Mouse (Mus musculus): Measurements from ENCODE around the gene Ranbp1. TPM values are rescaled to one million over a fixed set of nuclear protein-coding genes. Genes with fewer than 3 reads are reported as not detected.

The Ranbp1 gene
- polyA plus RNA-seq, 1 experiment from 2014 or later, result 415 TPM

- 91% methylated on average over 1 of the region's 1 CpGs for WGBS
- no peak overlapping the region for H3K27ac ChIP-seq
- H3K4me2 ChIP-seq (replicated peaks), result no peak overlapping the region
- H3K27me3 ChIP-seq (ENCODE audit: control insufficient read depth, insufficient read depth, low read length), result no peaks in the 10 kb centered on the region
- DNase-seq (ENCODE audit: low spot score) (no peak), ATAC-seq (ENCODE audit: low FRiP score) (no peak)
- peaks cover 81% of the 10 kb centered on the region for H3K36me3 ChIP-seq (replicated peaks; ENCODE audit: control insufficient read depth, insufficient read depth)
- peaks cover 18% of the 10 kb centered on the region for H3K4me1 ChIP-seq (replicated peaks; ENCODE audit: control insufficient read depth, insufficient read depth, low read length)
- H3K9me3 ChIP-seq (ENCODE audit: control insufficient read depth, low read length), result no peaks in the 10 kb centered on the region
- H3K9ac ChIP-seq, result no peak overlapping the region
- no peak overlapping the region for H3K4me3 ChIP-seq (replicated peaks; ENCODE audit: low read length)
These were observed 5.3 kb upstream of the Ranbp1 start for GRCm38 (mm10) chr16:18253866-18254265.

GRCm38 (mm10) chr16:18252736-18253135 is 4.2 kb upstream of the Ranbp1 start:
- Histone ChIP-seq H3K36me3 (replicated peaks; ENCODE audit: control insufficient read depth, insufficient read depth) (peaks cover 71% of the 10 kb centered on the region), H3K9ac (no peak overlapping the region), H3K9me3 (ENCODE audit: control insufficient read depth, low read length) (no peaks in the 10 kb centered on the region), H3K4me2 (replicated peaks) (no peak overlapping the region), H3K4me1 (replicated peaks; ENCODE audit: control insufficient read depth, insufficient read depth, low read length) (peaks cover 18% of the 10 kb centered on the region), H3K4me3 (replicated peaks; ENCODE audit: low read length) (no peak overlapping the region), H3K27ac (no peak overlapping the region), H3K27me3 (ENCODE audit: control insufficient read depth, insufficient read depth, low read length) (no peaks in the 10 kb centered on the region)
- DNase-seq (ENCODE audit: low spot score), result no peak
- WGBS, result 86% methylated on average over 6 of the region's 6 CpGs
- no peak for ATAC-seq (ENCODE audit: low FRiP score)

GRCm38 (mm10) chr16:18250828-18251790 is 2.6 kb upstream of the Ranbp1 start:
- ATAC-seq (ENCODE audit: low FRiP score) (no peak), DNase-seq (ENCODE audit: low spot score) (no peak)
- peak overlapping the region; percentile 94 for H3K4me2 ChIP-seq (replicated peaks)
- no peak overlapping the region for H3K27ac ChIP-seq
- WGBS, result 67% methylated on average over 10 of the region's 10 CpGs
- H3K27me3 ChIP-seq (ENCODE audit: control insufficient read depth, insufficient read depth, low read length), result no peaks in the 10 kb centered on the region
- H3K9ac ChIP-seq, result peak overlapping the region; percentile 74; the same call in 1 of the 2 replicates
- no peaks in the 10 kb centered on the region for H3K9me3 ChIP-seq (ENCODE audit: control insufficient read depth, low read length)
- peaks cover 65% of the 10 kb centered on the region for H3K36me3 ChIP-seq (replicated peaks; ENCODE audit: control insufficient read depth, insufficient read depth)
- H3K4me3 ChIP-seq (replicated peaks; ENCODE audit: low read length), result no peak overlapping the region; the same call in 1 of the 2 replicates
- peaks cover 28% of the 10 kb centered on the region for H3K4me1 ChIP-seq (replicated peaks; ENCODE audit: control insufficient read depth, insufficient read depth, low read length)

GRCm38 (mm10) chr16:18250231-18250630 is 1.7 kb upstream of the Ranbp1 start:
- no peaks in the 10 kb centered on the region for H3K27me3 ChIP-seq (ENCODE audit: control insufficient read depth, insufficient read depth, low read length)
- H3K9ac ChIP-seq, result peak overlapping the region; percentile 74
- no peaks in the 10 kb centered on the region for H3K9me3 ChIP-seq (ENCODE audit: control insufficient read depth, low read length)
- peak overlapping the region; percentile 87 for H3K4me3 ChIP-seq (replicated peaks; ENCODE audit: low read length)
- H3K27ac ChIP-seq, result no peak overlapping the region
- H3K36me3 ChIP-seq (replicated peaks; ENCODE audit: control insufficient read depth, insufficient read depth), result peaks cover 65% of the 10 kb centered on the region
- WGBS, result 54% methylated on average over 4 of the region's 4 CpGs
- ATAC-seq (ENCODE audit: low FRiP score) (no peak), DNase-seq (ENCODE audit: low spot score) (no peak)
- H3K4me2 ChIP-seq (replicated peaks), result peak overlapping the region; percentile 94
- peaks cover 28% of the 10 kb centered on the region for H3K4me1 ChIP-seq (replicated peaks; ENCODE audit: control insufficient read depth, insufficient read depth, low read length)

GRCm38 (mm10) chr16:18249364-18249967 is 934 bp upstream of the Ranbp1 start:
- peak; percentile 29 for DNase-seq (ENCODE audit: low spot score)
- 8% methylated on average over 27 of the region's 27 CpGs for WGBS
- peak; percentile 5 for ATAC-seq (ENCODE audit: low FRiP score)

GRCm38 (mm10) chr16:18247521-18248399 is 772 bp downstream of the Ranbp1 start:
- WGBS, result 1% methylated on average over 33 of the region's 33 CpGs
- Histone ChIP-seq H3K27ac (peak overlapping the region; percentile 87), H3K9ac (peak overlapping the region; percentile 74), H3K4me1 (replicated peaks; ENCODE audit: control insufficient read depth, insufficient read depth, low read length) (peaks cover 28% of the 10 kb centered on the region), H3K4me2 (replicated peaks) (peak overlapping the region; percentile 94), H3K27me3 (ENCODE audit: control insufficient read depth, insufficient read depth, low read length) (no peaks in the 10 kb centered on the region), H3K4me3 (replicated peaks; ENCODE audit: low read length) (peak overlapping the region; percentile 87), H3K36me3 (replicated peaks; ENCODE audit: control insufficient read depth, insufficient read depth) (peaks cover 65% of the 10 kb centered on the region), H3K9me3 (ENCODE audit: control insufficient read depth, low read length) (no peaks in the 10 kb centered on the region)
- no peak for DNase-seq (ENCODE audit: low spot score)
- ATAC-seq (ENCODE audit: low FRiP score), result no peak; the same call in 1 of the 2 replicates

More at GRCm38 (mm10) chr16:18249364-18249967, 934 bp upstream of the Ranbp1 start:
- Histone ChIP-seq H3K36me3 (replicated peaks; ENCODE audit: control insufficient read depth, insufficient read depth) (peaks cover 65% of the 10 kb centered on the region), H3K27ac (peak overlapping the region; percentile 87), H3K27me3 (ENCODE audit: control insufficient read depth, insufficient read depth, low read length) (no peaks in the 10 kb centered on the region), H3K4me1 (replicated peaks; ENCODE audit: control insufficient read depth, insufficient read depth, low read length) (peaks cover 28% of the 10 kb centered on the region), H3K9ac (peak overlapping the region; percentile 74), H3K9me3 (ENCODE audit: control insufficient read depth, low read length) (no peaks in the 10 kb centered on the region), H3K4me2 (replicated peaks) (peak overlapping the region; percentile 94), H3K4me3 (replicated peaks; ENCODE audit: low read length) (peak overlapping the region; percentile 87)

GRCm38 (mm10) chr16:18241581-18241980 is 7.0 kb downstream of the Ranbp1 start:
- Histone ChIP-seq H3K4me2 (replicated peaks) (no peak overlapping the region), H3K36me3 (replicated peaks; ENCODE audit: control insufficient read depth, insufficient read depth) (peaks cover 95% of the 10 kb centered on the region), H3K4me1 (replicated peaks; ENCODE audit: control insufficient read depth, insufficient read depth, low read length) (no peaks in the 10 kb centered on the region; the same call in 1 of the 2 replicates), H3K27me3 (ENCODE audit: control insufficient read depth, insufficient read depth, low read length) (no peaks in the 10 kb centered on the region), H3K27ac (no peak overlapping the region), H3K4me3 (replicated peaks; ENCODE audit: low read length) (no peak overlapping the region), H3K9ac (no peak overlapping the region), H3K9me3 (ENCODE audit: control insufficient read depth, low read length) (no peaks in the 10 kb centered on the region)
- ATAC-seq (ENCODE audit: low FRiP score), result no peak
- 94% methylated on average over 10 of the region's 10 CpGs for WGBS
- no peak for DNase-seq (ENCODE audit: low spot score)

- ATAC-seq (ENCODE audit: low FRiP score), result no peak
- H3K4me1 ChIP-seq (replicated peaks; ENCODE audit: control insufficient read depth, insufficient read depth, low read length), result peaks cover 20% of the 10 kb centered on the region
- no peak for DNase-seq (ENCODE audit: low spot score)
- no peak overlapping the region for H3K4me3 ChIP-seq (replicated peaks; ENCODE audit: low read length)
- H3K36me3 ChIP-seq (replicated peaks; ENCODE audit: control insufficient read depth, insufficient read depth), result peaks cover 48% of the 10 kb centered on the region
- no peak overlapping the region for H3K9ac ChIP-seq
- H3K4me2 ChIP-seq (replicated peaks), result 0 out of 2 replicates have a peak overlapping the region, but pooled peaks have one; percentile 82
- no peak overlapping the region for H3K27ac ChIP-seq
- no peaks in the 10 kb centered on the region for H3K9me3 ChIP-seq (ENCODE audit: control insufficient read depth, low read length)
- no peaks in the 10 kb centered on the region for H3K27me3 ChIP-seq (ENCODE audit: control insufficient read depth, insufficient read depth, low read length)
- 73% methylated on average over 7 of the region's 7 CpGs for WGBS
These were observed 11.6 kb downstream of the Ranbp1 start for GRCm38 (mm10) chr16:18236676-18237501.
